Mouse (Mus musculus) T-helper 17 cell (primary cell): Measurements from ENCODE around the gene Sipa1l3.

Experiments used
- in situ Hi-C, 2 experiments: fragments of 300-600 bp; cut with MboI, MseI; formaldehyde crosslinking; loops; 1 replicate in 1 of 2; 2 replicates in 1 of 2; pipeline ENCODE4 v1.15.1; 2025; ENCODE audit warnings: high pct_unique_total_duplicates in 2 of 2

The Sipa1l3 gene

GRCm38 (mm10) chr7:29418231-29418630, 100.2 kb downstream of the Sipa1l3 start:
- in situ Hi-C loops, result no loop called here

- in situ Hi-C loops, result no loop called here
Observed at GRCm38 (mm10) chr7:29417332-29418069, 100.9 kb downstream of the Sipa1l3 start.

- in situ Hi-C loops, result no loop called here
Observed at GRCm38 (mm10) chr7:29416906-29417305, 101.5 kb downstream of the Sipa1l3 start.

GRCm38 (mm10) chr7:29411838-29412580, 106.4 kb downstream of the Sipa1l3 start:
- in situ Hi-C loops, result no loop called here

- in situ Hi-C loops, result no loop called here
Observed at GRCm38 (mm10) chr7:29411216-29411816, 107.1 kb downstream of the Sipa1l3 start.

GRCm38 (mm10) chr7:29410402-29410801, 108.0 kb downstream of the Sipa1l3 start:
- in situ Hi-C loops, result no loop called here

- in situ Hi-C loops, result loop anchor here in 1 of 2 experiments (10.0 kb wide), 1 partner anchor 1312 kb away; no protein-coding TSS in a partner anchor
Observed at GRCm38 (mm10) chr7:29406855-29407254, 111.6 kb downstream of the Sipa1l3 start.

GRCm38 (mm10) chr7:29404126-29404525, 114.3 kb downstream of the Sipa1l3 start:
- in situ Hi-C loops, result loop anchor here in 1 of 2 experiments (10.0 kb wide), 1 partner anchor 1309 kb away; no protein-coding TSS in a partner anchor

- in situ Hi-C loops, result loop anchor here in 1 of 2 experiments (10.0 kb wide), 1 partner anchor 1307 kb away; no protein-coding TSS in a partner anchor
Observed at GRCm38 (mm10) chr7:29402015-29402414, 116.4 kb downstream of the Sipa1l3 start.

- in situ Hi-C loops, result loop anchor here in 1 of 2 experiments (10.0 kb wide), 1 partner anchor 1306 kb away; no protein-coding TSS in a partner anchor
Observed at GRCm38 (mm10) chr7:29400451-29400850, 118.0 kb downstream of the Sipa1l3 start.

GRCm38 (mm10) chr7:29399056-29399455, 119.4 kb downstream of the Sipa1l3 start:
- in situ Hi-C loops, result loop anchor here in 1 of 2 experiments (5.0 kb wide), 1 partner anchor 53 kb away; no protein-coding TSS in a partner anchor

- in situ Hi-C loops, result loop anchor here in 1 of 2 experiments (5.0 kb wide), 1 partner anchor 55 kb away; no protein-coding TSS in a partner anchor
Observed at GRCm38 (mm10) chr7:29397486-29397885, 121.0 kb downstream of the Sipa1l3 start.

- in situ Hi-C loops, result loop anchor here in 1 of 2 experiments (5.0 kb wide), 1 partner anchor 55 kb away; no protein-coding TSS in a partner anchor
Observed at GRCm38 (mm10) chr7:29396943-29397340, 121.5 kb downstream of the Sipa1l3 start.

GRCm38 (mm10) chr7:29396216-29396942, 122.1 kb downstream of the Sipa1l3 start:
- in situ Hi-C loops, result loop anchor here in 1 of 2 experiments (5.0 kb wide), 1 partner anchor 56 kb away; no protein-coding TSS in a partner anchor

GRCm38 (mm10) chr7:29395179-29395578, 123.3 kb downstream of the Sipa1l3 start:
- in situ Hi-C loops, result loop anchor here in 1 of 2 experiments (5.0 kb wide), 1 partner anchor 57 kb away; no protein-coding TSS in a partner anchor

- in situ Hi-C loops, result no loop called here
Observed at GRCm38 (mm10) chr7:29393292-29393691, 125.1 kb downstream of the Sipa1l3 start.

GRCm38 (mm10) chr7:29392805-29393204, 125.6 kb downstream of the Sipa1l3 start:
- in situ Hi-C loops, result no loop called here

GRCm38 (mm10) chr7:29391761-29392512, 126.5 kb downstream of the Sipa1l3 start:
- in situ Hi-C loops, result no loop called here

- in situ Hi-C loops, result no loop called here
Observed at GRCm38 (mm10) chr7:29391112-29391760, 127.2 kb downstream of the Sipa1l3 start.

GRCm38 (mm10) chr7:29390234-29390633, 128.2 kb downstream of the Sipa1l3 start:
- in situ Hi-C loops, result no loop called here
